9 mouse cellular contexts compared by ENCODE assay signal in genomic region chr12:101102648-101103047, GRCm38 (mm10). TPM values are rescaled to one million over a fixed set of nuclear protein-coding genes. Genes with fewer than 3 reads are reported as not detected.
DNase-seq lines count a peak whose midpoint lies in the region; ATAC-seq and TF ChIP-seq lines count a peak whose summit lies in the region.
"Had no signal": no experiment of that assay in that cellular context is flagged by ENCODE, and none has a peak within 500 bp of the region (broad histone marks: within the 10 kb centered on the region; RNA-seq: fewer than 3 reads in every experiment).

No protein-coding gene starts in this region.

- no peaks in the 10 kb centered on the region for H3K4me1 ChIP-seq in kidney, embryonic 16.5 days (ENCODE audit: insufficient read depth, low read length)
- no peaks in the 10 kb centered on the region for H3K4me1 ChIP-seq in G1E (ENCODE audit: insufficient read depth, low read depth, low read length)
- H3K4me1 ChIP-seq: limb, embryonic 13.5 days had no signal

- no peak overlapping the region for H3K4me2 ChIP-seq in kidney, embryonic 16.5 days (replicated peaks; ENCODE audit: low read depth, low read length)
- H3K4me2 ChIP-seq: limb, embryonic 13.5 days had no signal

- ATAC-seq in kidney, embryonic 16.5 days (ENCODE audit: low FRiP score, low TSS enrichment): no peak
- ATAC-seq in G1E (ENCODE audit: extremely low read depth, insufficient number of reproducible peaks, low FRiP score, poor library complexity, severe bottlenecking): peak; percentile 95

- peak; percentile 17 for DNase-seq in kidney, adult 11 months
- DNase-seq in G1E (ENCODE audit: low spot score): no peak
- DNase-seq in embryo, embryonic 11 days: peak; percentile 32
- peak; percentile 17 to 39 for DNase-seq in lung, adult 18-20 months
- DNase-seq in thymus, adult 18-20 months: peak; percentile 13 to 29
- DNase-seq in cerebellum, adult 8-10 months: no peak
- DNase-seq in heart, adult 8-10 months (ENCODE audit: low spot score): no peak

- H3K9me3 ChIP-seq in kidney, embryonic 16.5 days (ENCODE audit: low read length): no peaks in the 10 kb centered on the region
- H3K9me3 ChIP-seq in G1E (replicated peaks): peaks cover 3% of the 10 kb centered on the region; the same call in 1 of the 2 replicates

- H3K4me3 ChIP-seq in kidney, embryonic 16.5 days (ENCODE audit: low read length): no peak overlapping the region
- H3K4me3 ChIP-seq in G1E (ENCODE audit: low read depth, low read length): no peak overlapping the region
- H3K4me3 ChIP-seq: limb, embryonic 13.5 days had no signal

- no peaks in the 10 kb centered on the region for H3K27me3 ChIP-seq in kidney, embryonic 16.5 days (ENCODE audit: insufficient read depth, low read length)
- H3K27me3 ChIP-seq in G1E (ENCODE audit: insufficient read depth, low read length): peaks cover 6% of the 10 kb centered on the region
- H3K27me3 ChIP-seq: limb, embryonic 13.5 days had no signal

- WGBS in kidney, embryonic 16.5 days: 77% methylated on average over 3 of the region's 3 CpGs

- H3K27ac ChIP-seq in kidney, embryonic 16.5 days (ENCODE audit: low read length): no peak overlapping the region
- H3K27ac ChIP-seq: limb, embryonic 13.5 days had no signal

- no peaks in the 10 kb centered on the region for H3K36me3 ChIP-seq in kidney, embryonic 16.5 days (ENCODE audit: insufficient read depth, low read length)
- H3K36me3 ChIP-seq in G1E (replicated peaks): no peaks in the 10 kb centered on the region
- H3K36me3 ChIP-seq: limb, embryonic 13.5 days had no signal

- H3K9ac ChIP-seq in kidney, embryonic 16.5 days (replicated peaks; ENCODE audit: low read length): no peak overlapping the region
- H3K9ac ChIP-seq: limb, embryonic 13.5 days had no signal

- peak; percentile 33; the same call in 1 of the 2 replicates for TF ChIP-seq CTCF in G1E (IDR thresholded peaks at IDR 0.05; ENCODE audit: low read depth, low read length)

RNA-seq across cellular contexts. Expression of gene Ppp4r3a, which starts 19.1 kb away (rescaled TPM):
- 31.7 and 36.0 TPM in 2 replicates for polyA plus RNA-seq in kidney, embryonic 16.5 days (2015; fragmentation: Nextera tagmentation; extraction: Ambion mirVana)
- 278 and 290 TPM in 2 replicates for total RNA-seq in G1E (2014; fragmentation: Nextera tagmentation)
- total RNA-seq in G1E (2017): 150 and 171 TPM in 2 replicates
- polyA plus RNA-seq in G1E (2012): 66.6 and 90.9 TPM in 2 replicates
- 10 to 100 TPM; 20.7 to 21.8 (median 21.3) TPM for total RNA-seq in heart, adult 8-10 months (2022)

Comparison
In these comparisons a context has a peak if more than half of its experiments do, and no peak if none do; other contexts are left out.
1. DNase-seq: peak in kidney, adult 11 months (single experiment), embryo, embryonic 11 days (single experiment), lung, adult 18-20 months (2 of 2) and thymus, adult 18-20 months (2 of 2); none in G1E (single experiment), cerebellum, adult 8-10 months (single experiment) and heart, adult 8-10 months (single experiment).
2. RNA of gene Ppp4r3a, which starts 19.1 kb away (total RNA-seq): 150 to 290 TPM in G1E; 20.7 to 21.8 TPM in heart, adult 8-10 months; every median in the first group is over 4 times any median in the second.